Mouse (Mus musculus): ENCODE data around the gene Cpd.

Gene Cpd

DNA sequence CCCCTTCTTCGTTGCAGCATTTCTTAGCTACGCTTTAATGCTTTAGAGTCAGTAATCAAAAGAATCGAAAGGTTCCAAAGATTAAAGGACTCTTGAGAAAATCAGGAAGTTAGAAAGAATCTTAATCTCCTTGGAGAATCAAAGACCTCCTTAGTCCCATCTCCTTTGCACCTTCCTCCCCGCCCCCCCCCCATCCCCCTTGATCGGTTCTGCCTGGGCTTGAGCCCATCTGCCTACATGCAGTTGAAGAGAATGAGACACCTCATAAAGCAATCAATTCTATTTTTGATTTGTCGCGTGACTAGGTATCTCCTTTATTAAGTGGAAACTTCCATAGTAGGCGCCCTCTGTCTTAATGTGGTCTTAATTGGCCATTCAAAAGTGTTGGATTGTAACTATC is 536 bp upstream of the Cpd start:
- no peak for DNase-seq (ENCODE audit: low read depth, low spot score)

DNA sequence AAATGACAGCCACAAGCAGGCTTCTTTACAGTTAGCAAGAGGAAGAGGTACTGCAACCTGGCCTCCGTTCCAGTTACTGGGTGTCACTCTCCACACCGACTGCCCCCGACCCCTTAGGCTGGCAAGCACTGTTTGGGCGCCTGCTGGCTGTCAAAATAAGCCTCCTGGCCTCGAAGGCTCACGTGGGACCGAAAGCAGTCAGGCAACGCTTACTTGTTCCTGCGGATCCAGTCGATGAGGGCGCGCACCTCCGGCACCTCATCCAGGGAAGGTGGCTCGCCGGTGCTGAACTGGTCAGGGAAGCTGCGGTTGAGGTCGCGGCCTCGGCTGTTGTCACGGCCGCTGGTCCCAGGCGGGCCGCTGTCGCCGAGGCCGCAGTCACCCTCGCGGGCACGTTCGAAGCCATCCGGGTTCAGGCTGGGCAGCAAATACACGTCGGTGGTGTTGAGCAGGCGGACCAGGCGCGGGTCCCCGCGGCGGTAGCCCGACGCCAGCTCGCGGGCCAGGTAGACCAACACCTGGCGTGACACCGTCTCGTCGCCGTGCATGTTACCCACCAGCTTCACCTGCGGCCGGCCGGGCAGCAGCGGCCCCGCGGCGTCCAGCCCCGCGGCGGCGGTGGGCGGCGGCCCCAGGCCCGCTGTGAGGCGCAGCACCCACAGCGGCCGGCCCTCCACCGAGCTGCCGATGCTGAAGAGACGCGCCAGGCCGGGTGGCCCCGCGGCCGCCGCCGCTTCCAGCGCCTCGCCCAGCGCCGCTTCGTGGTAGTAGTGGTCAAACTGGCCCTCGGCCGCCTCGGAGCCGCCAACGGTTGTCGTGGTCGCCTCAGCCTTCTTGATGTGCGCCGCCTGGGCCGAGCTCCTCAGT is 574 bp downstream of the Cpd start:
- DNase-seq (ENCODE audit: low read depth, low spot score) = no peak

DNA sequence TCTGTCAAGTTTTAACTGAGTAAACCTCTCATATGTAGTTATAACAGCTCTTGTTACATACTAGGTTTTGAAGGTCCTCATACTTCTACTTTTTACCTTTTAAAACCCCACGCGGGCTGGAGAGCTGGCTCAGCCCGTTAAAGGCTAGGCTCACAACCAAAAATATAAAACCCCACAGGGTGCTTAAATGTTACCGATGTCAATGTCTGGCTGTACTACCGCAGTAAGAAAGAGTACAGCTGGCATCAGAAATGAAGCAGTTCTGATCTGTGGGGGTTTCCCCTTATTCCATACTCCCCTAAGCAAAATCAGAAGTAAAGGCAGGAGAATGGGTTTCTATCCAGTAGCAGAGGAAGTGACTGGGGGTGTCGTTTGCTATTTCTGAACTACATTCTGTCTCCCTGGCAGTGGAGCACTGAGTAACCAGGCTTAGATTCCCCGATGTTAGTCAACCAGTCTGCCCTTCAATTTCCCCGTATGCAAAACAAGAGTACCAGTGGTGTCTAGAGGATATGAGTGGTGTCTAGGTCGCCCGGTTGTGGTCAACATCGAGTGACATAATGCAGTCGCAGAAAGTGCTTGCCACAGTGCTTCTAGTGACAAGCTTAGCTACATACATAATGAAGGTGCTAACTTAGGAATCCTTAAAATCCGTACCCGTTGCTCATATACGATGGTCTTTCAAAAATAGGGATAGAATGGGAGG is 1.4 kb downstream of the Cpd start:
- DNase-seq (ENCODE audit: low read depth, low spot score) = peak; percentile 77

DNA sequence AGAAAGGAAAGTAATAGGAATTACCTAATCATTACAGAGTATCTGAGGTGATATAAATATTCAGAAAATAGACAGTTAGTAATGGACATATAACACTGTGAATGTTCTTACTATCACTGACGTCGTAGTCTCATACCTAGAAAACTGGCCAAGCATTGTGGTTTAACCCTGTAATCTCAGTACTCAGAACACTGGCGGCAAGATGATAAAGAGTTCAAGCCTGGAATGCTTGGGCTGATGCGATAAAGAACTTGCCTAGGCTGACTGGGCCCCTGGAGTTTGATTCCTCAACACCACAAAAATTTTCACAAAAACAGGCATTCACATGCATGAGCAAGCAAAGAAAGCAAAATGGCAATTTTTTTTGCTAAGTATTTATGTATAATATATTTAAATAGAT is 8.2 kb downstream of the Cpd start:
- DNase-seq (ENCODE audit: low read depth, low spot score) = no peak

DNA sequence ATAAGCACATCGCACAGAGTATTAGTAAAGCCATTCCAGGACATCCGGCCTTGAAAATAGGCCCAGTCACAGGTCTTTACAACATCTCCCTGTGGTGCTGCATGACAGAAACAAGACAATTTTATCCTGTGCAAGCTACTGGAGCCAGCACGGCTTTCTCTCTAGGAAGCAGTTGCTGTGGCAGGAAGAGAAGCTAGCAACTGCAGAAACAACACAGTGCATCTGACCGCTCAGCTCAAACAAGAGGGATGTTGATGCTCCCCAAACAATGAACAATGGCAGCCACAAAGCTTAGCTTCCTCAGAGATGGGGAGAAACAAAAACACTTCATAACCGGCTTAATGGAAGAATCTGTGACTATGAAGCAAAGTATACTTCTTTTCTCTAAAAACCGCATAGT is 10.5 kb downstream of the Cpd start:
- DNase-seq (ENCODE audit: low read depth, low spot score) = no peak

DNA sequence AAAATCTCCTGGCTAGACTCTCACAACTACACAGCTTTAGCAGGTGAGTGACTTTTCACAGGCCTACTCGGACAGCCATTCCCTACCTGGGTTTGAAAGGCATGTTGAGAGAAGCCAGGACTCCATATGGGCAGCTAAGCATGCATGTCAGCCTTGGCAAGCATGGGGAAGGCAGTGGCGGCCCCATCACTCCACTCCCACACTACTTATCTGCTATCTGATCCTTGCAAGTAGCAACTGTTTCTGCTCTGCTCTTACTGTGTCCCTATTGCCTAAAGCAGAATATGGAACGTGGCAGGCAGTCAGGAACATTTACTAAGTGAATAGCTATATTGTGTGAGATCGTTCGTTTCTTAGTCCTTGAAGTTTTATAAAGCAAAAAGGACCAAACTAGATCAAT is 10.9 kb downstream of the Cpd start:
- DNase-seq (ENCODE audit: low read depth, low spot score) = no peak

DNA sequence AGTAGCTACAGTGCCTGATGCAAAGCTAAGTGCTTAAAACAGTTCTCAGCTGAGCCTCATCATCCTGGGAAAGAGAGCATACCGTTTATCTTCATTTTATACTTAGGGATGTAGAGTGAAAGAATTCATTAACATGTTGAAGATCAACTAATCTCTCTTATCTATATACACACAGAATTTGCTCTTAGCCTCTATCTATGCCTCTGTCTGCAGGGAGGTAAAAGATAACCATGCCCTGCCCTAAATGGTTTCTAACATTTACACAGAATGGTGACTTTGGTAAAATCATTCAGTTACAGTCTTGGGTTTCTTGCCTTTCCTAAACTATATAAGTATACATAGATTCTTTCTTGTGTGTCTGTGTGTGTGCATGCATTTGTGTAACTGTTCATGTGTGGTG is 12.2 kb downstream of the Cpd start:
- DNase-seq (ENCODE audit: low read depth, low spot score) = no peak

DNA sequence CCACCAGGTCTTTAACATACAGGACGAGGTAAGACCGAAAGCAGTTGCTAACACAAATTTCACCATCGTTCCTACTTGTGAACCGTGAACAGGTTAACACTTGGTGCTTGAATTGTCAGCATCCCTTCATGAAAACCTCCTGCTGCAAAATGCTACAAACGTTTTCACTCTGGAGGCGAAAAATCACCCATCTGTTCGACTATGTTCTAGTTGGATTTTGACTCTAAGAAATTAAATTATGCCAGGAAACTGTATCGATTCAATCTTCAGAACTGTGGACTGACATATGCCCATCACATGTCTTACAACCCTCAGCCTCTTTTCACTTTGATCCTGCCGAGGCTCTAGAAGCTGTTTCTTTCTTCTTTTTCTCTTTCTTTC is 21.9 kb downstream of the Cpd start:
- DNase-seq (ENCODE audit: low read depth, low spot score) = no peak

DNA sequence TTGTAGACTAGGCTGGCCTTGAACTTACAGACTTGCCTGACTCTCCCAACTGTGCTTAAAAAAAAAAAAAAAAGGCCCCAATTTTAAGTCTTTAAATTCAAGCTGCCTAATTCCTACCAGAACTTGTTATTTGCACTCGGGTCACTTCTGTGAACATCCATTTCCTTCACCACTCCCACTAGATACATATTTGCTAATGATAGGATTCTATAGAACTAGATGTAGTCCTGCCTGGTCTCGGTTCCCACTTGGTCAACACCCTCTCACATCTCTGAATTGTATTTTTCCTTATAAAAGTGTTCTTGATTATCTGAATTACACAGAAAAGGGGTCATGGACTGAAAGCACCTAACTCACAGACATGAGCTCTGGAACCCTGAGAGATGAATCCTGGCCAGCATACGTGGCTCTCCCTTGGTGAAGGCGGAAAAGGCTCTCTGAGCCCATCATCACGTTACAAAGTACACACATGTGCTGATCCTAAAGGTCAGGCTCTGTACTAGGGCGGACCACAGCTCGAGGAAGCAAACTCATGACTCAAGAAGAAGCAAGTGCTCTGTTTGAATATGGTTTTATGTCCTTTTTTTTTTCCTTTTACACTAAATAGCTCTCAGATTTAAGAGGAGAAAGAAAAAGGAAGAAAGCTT is 22.5 kb downstream of the Cpd start:
- DNase-seq (ENCODE audit: low read depth, low spot score) = no peak

DNA sequence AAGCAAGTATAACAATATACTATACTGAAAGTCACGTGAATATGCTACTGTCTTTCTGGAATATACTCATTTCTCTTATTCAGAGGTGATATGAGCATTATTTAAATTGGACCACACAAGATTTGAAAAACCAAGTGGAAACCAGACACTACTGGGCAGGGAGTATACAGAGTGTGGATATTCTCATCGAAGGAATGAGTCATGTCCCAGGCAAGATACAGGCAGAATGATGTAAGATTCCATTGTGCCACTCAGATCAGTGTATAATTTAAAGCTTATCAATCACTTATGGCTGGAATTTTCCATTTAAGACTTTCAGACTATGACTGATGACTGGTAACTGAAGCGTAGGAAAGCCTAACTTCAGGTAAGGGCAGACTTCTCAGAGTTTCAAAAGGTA is 23.2 kb downstream of the Cpd start:
- no peak for DNase-seq (ENCODE audit: low read depth, low spot score)

DNA sequence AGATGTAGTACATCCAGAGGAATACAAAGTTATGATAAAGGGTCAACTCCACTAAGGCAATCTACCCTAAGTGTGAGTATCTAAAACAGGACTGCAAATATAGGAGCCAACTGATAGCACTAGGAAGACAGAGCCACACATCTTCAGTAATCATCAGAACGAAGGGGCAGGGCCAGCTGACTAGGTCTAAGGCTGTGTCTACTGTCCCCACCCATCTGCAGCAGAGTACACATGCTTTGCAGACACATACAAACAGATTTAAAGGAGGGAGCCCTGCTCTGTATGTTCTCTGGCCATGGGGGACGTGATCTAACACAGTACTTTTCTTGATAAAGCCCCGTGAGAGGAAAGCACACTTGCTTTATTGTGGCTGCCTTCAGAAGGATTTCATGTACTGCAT is 25.5 kb downstream of the Cpd start:
- no peak for DNase-seq (ENCODE audit: low read depth, low spot score)

DNA sequence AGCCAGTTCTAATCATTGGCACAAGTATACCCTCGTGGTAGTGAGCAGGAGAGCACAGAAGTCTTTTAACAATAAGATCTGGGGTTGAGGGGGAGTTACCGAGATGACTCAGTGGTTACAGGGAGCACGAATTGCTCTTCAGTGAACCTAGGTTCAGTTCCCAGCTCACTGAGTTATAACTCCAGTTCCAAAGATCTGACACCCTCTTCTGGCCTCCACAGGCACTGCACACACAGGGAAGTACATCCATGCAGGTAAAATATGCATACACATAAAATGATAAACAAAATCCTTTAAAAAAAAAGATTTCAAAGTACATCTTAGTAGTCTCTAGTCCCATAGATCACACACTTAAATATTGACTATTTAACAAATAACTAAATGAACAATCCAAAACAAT is 29.2 kb downstream of the Cpd start:
- no peak for DNase-seq (ENCODE audit: low read depth, low spot score)

DNA sequence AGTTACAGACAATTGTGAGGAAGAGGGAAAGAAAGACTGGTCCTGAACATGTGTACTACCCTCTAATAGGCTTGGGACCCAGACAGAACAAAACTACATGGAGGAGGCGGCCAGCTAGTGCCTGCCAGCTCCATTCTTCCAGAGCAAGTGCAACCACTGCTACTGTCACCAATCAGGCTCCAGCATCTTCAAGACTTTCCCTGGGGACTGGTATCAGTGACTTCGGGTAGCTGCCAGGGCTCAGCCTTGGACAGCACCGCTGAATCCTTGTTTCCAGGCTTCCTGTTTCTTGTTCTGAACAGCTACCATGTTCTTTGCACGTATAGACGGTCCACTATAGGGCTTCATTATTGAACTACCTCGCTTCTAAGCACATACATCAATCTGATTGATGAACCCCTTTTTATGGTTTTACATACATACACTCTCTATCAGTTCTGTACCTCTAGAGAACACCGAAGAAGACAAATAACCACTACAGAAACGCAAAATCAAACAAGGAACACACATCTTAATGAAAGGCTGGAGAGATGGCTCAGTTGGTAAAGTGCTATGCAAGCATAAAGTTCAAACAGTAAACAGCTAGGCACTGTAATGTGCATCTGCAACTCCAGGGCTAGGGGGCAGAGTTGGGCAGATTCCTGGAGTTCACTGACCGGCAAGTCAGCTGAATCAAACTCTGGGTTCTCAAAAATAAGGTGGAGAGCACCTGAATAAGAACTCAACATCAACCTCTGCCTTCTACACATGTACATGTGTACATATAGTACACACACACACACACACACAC is 35.9 kb downstream of the Cpd start:
- DNase-seq (ENCODE audit: low read depth, low spot score) = peak; percentile 18

DNA sequence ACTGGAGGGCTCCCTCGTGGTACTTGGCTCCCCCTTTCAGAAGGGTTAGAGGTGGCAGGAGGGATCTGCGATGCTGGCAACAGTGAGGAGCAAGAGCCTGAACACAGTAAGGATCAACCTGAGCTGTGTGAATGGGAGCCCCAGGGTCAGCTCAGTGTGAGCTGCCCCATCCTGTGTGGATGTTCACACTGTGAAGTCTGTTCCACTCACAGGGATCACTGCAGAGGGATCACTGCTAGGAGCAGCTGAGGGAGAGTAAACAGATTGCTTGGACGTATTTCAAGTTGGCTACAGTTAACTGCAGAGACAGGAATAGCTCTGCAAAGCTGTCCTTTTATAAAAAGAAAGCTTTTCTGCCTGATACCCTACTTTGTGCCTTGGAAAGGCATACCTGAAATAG is 37.4 kb downstream of the Cpd start:
- no peak for DNase-seq (ENCODE audit: low read depth, low spot score)

DNA sequence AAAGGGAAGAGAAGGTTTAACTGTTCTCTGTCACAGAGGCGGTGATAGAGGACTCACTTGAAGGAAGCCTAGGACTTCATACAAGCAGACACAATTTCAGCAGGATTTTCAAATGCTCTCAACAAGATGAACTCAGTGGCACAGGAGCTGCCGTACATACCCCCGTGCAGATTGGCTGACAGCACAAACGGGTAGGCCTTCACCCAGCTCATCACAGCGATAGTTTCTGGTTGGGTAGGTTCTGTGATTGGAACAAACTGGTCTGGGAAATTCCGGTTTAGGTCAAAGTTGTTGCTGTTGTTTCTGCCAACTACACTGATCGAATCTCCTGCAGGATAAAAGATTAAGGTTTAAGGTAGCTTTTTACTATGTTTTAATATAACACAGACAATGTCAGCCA is 38.3 kb downstream of the Cpd start:
- DNase-seq (ENCODE audit: low read depth, low spot score) = no peak

DNA sequence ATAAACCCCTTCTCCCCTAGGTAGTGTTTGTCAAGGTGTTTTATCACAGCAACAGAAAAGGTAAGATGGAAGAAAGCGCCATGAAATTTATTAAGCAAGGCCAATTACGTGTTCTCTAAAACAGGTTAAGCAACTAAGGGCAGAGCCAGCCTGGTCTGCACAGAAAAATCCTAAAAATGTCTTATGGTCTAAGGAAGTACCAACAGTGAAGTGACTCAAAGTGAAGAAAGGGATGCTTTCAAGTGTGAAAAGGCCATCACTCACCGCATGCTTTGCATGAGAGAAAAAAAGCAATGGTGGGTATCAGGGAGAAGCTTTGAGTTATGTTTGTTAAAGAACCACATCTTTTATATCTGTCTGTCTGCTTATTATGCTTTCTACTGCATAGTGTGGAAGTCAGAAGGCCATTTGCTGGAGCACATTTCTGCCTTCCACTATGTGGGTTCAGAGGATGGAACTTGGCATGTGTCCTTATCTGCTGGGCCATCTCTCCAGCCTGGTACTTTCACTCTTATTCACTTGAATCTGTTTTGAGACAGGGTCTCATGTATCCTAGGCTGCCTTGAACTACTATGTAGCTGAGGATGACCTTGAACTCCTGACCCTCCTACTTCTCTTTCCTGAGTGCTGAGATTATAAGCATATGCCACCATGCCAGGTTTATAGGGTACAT is 39.7 kb downstream of the Cpd start:
- DNase-seq (ENCODE audit: low read depth, low spot score) = peak; percentile 82

DNA sequence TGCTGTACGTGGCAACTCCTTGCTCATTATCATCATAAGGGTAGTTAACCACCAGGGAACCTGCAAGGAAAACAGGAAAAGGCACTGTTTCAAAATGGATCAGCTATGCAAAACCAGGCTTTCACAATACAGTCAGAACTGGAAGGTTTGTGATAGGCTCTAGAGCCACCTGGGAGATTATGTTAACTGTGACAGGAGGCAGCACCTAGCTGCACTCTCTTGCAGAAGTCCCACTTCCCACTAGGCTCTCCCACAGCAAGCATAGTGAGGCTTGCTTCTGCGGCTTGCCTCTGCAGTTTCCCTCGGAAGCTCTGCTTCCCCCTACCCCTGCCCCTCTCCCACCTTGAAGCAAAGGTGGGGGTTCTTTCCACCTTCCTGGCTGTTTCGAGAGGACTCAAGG is 40.8 kb downstream of the Cpd start:
- DNase-seq (ENCODE audit: low read depth, low spot score) = peak; percentile 57

DNA sequence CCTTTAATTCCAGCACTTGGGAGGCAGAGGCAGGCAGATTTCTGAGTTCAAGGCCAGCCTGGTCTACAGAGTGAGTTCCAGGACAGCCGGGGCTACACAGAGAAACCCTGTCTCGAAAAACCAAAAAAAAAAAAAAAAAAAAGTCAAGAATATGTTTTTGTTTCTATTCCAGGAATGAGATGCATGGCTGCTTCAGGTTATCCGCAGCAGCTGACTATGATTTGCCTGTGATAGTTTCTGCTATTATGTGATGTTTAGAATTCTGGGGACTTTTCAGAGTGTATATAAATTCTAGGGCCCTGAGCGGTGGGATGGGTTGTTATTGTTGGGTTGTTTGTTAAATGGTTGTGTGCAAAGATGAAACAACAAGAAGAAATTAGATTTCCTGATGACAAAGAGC is 41.7 kb downstream of the Cpd start:
- DNase-seq (ENCODE audit: low read depth, low spot score) = peak; percentile 37

DNA sequence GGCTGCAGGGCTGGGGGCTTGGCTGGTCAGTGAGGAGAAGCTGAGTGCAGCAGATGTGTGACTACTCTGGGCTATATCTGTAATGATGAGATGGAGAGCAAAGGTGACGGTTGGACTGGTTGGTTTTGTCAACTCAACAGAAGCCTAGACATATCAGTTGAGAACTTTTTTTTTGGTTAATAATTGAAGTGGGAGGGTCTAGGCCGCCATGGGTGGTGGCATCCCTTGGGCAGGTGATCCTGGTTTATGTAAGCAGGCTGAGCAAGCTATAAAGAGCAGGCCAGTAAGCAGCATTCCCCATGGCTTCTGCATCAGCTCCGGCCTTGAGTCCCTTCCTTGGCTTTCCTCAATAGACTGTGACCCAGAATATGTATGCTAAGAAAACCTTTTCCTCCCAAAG is 43.6 kb downstream of the Cpd start:
- no peak for DNase-seq (ENCODE audit: low read depth, low spot score)

DNA sequence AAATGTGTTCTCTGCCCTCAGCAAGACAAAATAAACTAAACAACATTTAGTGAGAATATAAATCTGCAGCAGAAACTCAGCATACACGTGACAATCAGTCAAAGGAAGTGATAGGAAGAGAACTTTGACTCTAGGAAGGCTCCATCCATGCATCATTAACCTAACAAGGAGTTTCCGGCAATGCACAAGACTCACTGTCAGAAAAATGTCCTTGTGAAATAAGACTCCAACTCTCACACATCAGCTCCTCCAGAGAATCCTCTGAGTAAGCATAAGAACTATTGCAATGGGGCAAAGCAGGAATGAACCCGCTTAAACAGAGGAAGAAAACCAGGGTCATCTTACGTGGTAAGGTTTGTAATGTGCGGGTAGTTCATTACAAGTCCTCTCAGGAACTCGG is 49.6 kb downstream of the Cpd start:
- DNase-seq (ENCODE audit: low read depth, low spot score) = no peak

DNA sequence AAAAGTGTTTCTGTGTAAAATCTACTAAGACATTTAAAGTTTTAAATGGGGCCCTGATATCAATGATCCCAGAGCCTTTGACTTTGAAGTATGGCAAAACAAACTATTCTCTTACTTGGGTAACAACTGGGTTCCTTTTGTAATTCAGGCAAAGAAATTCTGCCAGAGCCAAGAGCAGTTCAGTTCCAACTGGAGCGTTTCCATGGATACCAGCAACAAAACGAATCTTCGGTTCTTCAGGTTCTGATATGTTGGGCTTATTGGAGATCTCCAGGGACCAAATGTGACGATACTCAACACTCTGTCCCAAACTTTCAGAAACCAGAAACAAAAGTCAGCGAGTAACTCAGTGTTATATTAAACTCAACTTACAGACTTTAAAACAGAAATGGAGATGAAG is 51.5 kb downstream of the Cpd start:
- no peak for DNase-seq (ENCODE audit: low read depth, low spot score)

DNA sequence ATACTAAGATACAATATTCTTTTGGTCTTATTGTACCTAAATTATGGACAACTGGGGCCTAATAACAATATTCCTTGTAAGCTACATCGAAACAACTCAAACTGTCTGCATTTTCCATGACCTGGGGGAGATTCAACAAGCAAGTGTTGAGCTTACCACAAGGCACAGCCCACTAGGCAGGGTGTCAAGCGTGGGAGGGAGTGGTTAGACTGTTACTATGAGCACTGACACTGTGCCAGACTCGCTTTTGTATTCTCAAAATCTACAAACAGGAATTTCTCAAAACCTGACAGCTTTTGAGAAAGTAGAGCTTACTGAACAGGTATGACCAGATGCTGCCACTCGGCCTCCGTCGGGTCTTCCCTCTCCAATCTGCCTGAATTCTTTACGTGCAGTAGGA is 55.5 kb downstream of the Cpd start:
- DNase-seq (ENCODE audit: low read depth, low spot score) = no peak
